Mouse (Mus musculus) limb, embryonic 11.5 days (tissue): ENCODE data around the gene Ildr1. TPM values are rescaled to one million over a fixed set of nuclear protein-coding genes. Genes with fewer than 3 reads are reported as not detected.

Experiments used
- ATAC-seq: fragments of 200-750 bp; cut with Nextera tagmentation; 2 replicates; pipeline ENCODE4 v1.8.0; 2017; ENCODE audit warnings: low read depth; ENCODE audit not compliant: insufficient number of reproducible peaks, low FRiP score, low TSS enrichment
- DNase-seq: peaks from one replicate; pipeline ENCODE4 v3.0.0-alpha.2; 2015; ENCODE audit warnings: low spot score
- H3K27ac ChIP-seq: fragments of 300-500 bp; sonication (generic); replicated peaks from 2 replicates; pipeline ENCODE4 v1.5.1; 2014; ENCODE audit warnings: low read depth, mild to moderate bottlenecking, low read length
- H3K27me3 ChIP-seq: fragments of 300-500 bp; sonication (generic); 2 replicates; pipeline ENCODE4 v1.6.1; 2014; ENCODE audit warnings: mild to moderate bottlenecking, low read length, mixed read lengths; ENCODE audit not compliant: control insufficient read depth, insufficient read depth
- H3K36me3 ChIP-seq: fragments of 300-500 bp; sonication (generic); 2 replicates; pipeline ENCODE4 v1.6.1; 2014; ENCODE audit warnings: mild to moderate bottlenecking, low read length, moderate library complexity, mixed read lengths; ENCODE audit not compliant: control insufficient read depth, insufficient read depth
- H3K4me1 ChIP-seq: fragments of 300-500 bp; sonication (generic); 2 replicates; pipeline ENCODE4 v1.6.1; 2014; ENCODE audit warnings: low read length, mixed read lengths; ENCODE audit not compliant: control insufficient read depth, insufficient read depth
- H3K4me2 ChIP-seq: fragments of 300-500 bp; sonication (generic); 2 replicates; pipeline ENCODE4 v1.6.1; 2014; ENCODE audit warnings: low read depth, mild to moderate bottlenecking, moderate library complexity; ENCODE audit not compliant: severe bottlenecking
- H3K4me3 ChIP-seq: fragments of 300-500 bp; sonication (generic); 2 replicates; pipeline ENCODE4 v1.5.1; 2014; ENCODE audit warnings: low read depth, low read length
- H3K9ac ChIP-seq: fragments of 300-500 bp; sonication (generic); 2 replicates; pipeline ENCODE4 v1.6.1; 2014; ENCODE audit warnings: mild to moderate bottlenecking, low read length
- H3K9me3 ChIP-seq: fragments of 300-500 bp; sonication (generic); 2 replicates; pipeline ENCODE4 v1.6.1; 2016; ENCODE audit warnings: low read length; ENCODE audit not compliant: control insufficient read depth
- WGBS: fragments of 180-500 bp; shearing (Covaris S2); extraction: QIAGEN DNeasy Blood & Tissue Kit; methylation state at CpG from one replicate; pipeline ENCODE4 v1.1.7; 2014; 5-methylcytosine and 5-hydroxymethylcytosine counted together
- polyA plus RNA-seq: library from polyadenylated mRNA; unstranded; fragments of >200 nt; fragmentation: Nextera tagmentation; extraction: Ambion mirVana; gene quantifications from 2 replicates; pipeline ENCODE4 v1.2.1, GENCODE M21; 2014

The Ildr1 gene
- polyA plus RNA-seq, 1 experiment from 2014 or later, result 0.47 TPM

DNA sequence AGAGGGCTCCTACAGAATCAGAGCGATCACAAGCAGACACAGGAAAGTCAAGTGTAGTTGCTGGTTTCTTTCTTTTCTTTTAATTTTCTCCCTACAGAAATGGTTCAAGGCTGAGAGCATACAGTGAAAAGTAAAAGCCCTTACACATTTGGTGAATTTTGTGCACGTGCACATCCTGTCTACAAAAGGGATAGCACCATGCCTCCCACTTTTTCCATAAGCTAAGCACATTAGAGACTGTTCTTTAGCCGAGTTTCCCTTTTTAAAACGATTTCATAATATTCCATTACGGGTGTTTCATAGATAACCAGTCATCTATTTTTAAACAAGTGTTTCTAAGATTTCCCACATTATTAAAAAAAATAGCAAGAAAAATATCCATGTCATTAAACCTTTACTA lies 30.3 kb upstream of the Ildr1 start:
- Histone ChIP-seq H3K27ac (no peak overlapping the region), H3K4me1 (no peaks in the 10 kb centered on the region), H3K36me3 (no peaks in the 10 kb centered on the region), H3K9me3 (no peaks in the 10 kb centered on the region), H3K4me2 (no peak overlapping the region), H3K27me3 (no peaks in the 10 kb centered on the region), H3K4me3 (no peak overlapping the region), H3K9ac (no peak overlapping the region)
- ATAC-seq (no peak), DNase-seq (no peak)
- WGBS, result 90% methylated on average over 5 of the region's 5 CpGs

DNA sequence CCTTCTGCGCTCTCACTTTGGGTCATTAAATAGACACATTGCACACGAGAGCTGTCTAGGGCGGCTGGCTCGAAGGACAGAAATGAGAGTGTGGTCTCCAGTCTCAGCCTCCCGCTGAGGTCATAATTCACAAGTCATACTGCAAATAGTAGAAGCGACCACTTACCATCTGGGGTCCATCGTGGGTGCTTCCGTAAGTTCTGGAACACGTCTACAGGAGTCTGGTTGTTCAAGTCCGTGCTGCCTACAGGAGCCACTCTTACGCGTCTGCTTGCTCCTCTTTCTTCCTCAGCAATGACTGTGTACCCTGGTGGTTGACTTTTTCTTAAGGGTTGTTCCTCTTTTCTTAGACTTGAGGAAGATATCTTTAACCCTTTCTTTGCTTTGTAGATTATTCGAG lies 28.0 kb upstream of the Ildr1 start, which contains the start of gene Cd86:
Gene Cd86 (minus strand): TSS at position 300 of the 400 bp plus-strand sequence.
- H3K9me3 ChIP-seq, result no peaks in the 10 kb centered on the region
- no peaks in the 10 kb centered on the region for H3K27me3 ChIP-seq
- H3K27ac ChIP-seq, result no peak within 1 kb of the TSS
- H3K36me3 ChIP-seq, result no peaks in the 10 kb centered on the region
- H3K4me1 ChIP-seq, result no peaks in the 10 kb centered on the region
- H3K4me3 ChIP-seq, result no peak within 1 kb of the TSS
- H3K9ac ChIP-seq, result no peak within 1 kb of the TSS
- no peak for DNase-seq
- 82% methylated on average over 13 of the region's 13 CpGs for WGBS
- no peak within 1 kb of the TSS for H3K4me2 ChIP-seq
- ATAC-seq, result no peak

DNA sequence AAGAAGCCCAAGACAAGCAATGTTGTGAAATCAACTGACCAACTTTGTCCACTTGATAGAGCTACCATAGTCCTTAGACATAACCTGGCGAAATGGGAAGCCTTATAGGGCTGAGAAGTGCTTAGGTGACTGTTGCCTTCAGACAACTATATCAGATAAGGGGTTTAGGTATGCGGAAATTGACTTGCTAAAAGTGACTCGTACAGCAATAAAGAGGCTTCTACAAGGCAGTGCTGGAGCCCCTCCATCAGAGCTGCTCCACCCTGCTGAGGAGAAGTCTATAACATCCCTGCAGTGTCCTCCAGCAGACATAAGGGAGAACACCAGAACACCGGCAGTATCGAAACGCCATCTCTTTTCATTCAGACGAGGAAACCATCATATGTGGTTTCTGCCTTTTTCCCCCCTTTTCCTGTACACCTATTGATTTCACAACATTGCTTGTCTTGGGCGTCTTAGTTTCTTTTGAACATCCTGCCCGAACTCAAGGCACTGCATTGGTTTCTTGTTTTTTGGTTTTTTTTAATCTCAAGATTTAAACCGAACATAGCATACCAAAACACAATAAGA lies 27.2 kb upstream of the Ildr1 start:
- H3K4me2 ChIP-seq, result no peak overlapping the region
- no peaks in the 10 kb centered on the region for H3K36me3 ChIP-seq
- H3K9ac ChIP-seq, result no peak overlapping the region
- ATAC-seq, result no peak
- no peak for DNase-seq
- H3K27me3 ChIP-seq, result no peaks in the 10 kb centered on the region
- H3K4me1 ChIP-seq, result no peaks in the 10 kb centered on the region
- WGBS, result 93% methylated on average over 10 of the region's 10 CpGs
- no peaks in the 10 kb centered on the region for H3K9me3 ChIP-seq
- H3K27ac ChIP-seq, result no peak overlapping the region
- no peak overlapping the region for H3K4me3 ChIP-seq

DNA sequence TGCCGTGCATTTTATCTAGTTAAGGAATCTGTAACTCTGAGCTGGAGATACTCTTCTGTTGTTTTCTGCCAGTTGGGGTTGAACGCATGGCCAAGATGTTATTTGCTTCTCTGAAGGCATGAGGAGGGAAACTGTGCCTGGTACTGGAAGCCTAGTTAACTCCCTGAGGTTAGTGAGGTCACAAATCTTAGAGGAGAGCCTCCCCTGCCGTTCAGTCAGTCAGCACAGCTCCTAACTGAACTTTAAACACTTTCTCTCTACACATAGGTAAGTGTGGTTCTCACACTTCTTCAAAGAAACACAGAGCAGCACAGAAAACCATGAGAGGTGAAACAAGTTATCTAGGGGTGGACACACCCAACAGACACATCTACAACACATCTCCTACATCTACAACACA lies 23.2 kb upstream of the Ildr1 start:
- Histone ChIP-seq H3K9ac (no peak overlapping the region), H3K27me3 (no peaks in the 10 kb centered on the region), H3K36me3 (no peaks in the 10 kb centered on the region), H3K9me3 (no peaks in the 10 kb centered on the region), H3K4me3 (no peak overlapping the region), H3K27ac (no peak overlapping the region), H3K4me2 (no peak overlapping the region), H3K4me1 (no peaks in the 10 kb centered on the region)
- 80% methylated on average over 3 of the region's 3 CpGs for WGBS
- ATAC-seq (no peak), DNase-seq (no peak)

DNA sequence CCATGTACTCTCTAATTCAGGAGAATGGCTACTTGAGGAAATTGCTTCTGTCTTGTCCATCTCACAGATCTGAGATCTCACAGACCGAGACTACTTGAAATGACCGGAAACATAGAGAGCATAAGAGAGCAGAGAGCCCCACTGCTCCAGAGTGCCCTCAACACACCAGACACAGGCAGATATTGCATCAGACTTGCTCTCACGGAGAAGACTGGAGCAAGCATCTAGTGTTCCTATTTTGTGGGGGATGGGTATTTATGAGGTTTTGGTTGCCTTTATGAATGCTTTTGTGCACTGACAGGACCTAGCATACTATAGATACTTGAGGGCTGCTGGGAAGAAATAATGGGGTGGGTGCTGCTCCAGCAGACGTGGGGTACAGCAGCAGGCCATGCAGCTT lies 20.6 kb upstream of the Ildr1 start:
- WGBS, result 82% methylated on average over 4 of the region's 4 CpGs
- no peak for ATAC-seq

DNA sequence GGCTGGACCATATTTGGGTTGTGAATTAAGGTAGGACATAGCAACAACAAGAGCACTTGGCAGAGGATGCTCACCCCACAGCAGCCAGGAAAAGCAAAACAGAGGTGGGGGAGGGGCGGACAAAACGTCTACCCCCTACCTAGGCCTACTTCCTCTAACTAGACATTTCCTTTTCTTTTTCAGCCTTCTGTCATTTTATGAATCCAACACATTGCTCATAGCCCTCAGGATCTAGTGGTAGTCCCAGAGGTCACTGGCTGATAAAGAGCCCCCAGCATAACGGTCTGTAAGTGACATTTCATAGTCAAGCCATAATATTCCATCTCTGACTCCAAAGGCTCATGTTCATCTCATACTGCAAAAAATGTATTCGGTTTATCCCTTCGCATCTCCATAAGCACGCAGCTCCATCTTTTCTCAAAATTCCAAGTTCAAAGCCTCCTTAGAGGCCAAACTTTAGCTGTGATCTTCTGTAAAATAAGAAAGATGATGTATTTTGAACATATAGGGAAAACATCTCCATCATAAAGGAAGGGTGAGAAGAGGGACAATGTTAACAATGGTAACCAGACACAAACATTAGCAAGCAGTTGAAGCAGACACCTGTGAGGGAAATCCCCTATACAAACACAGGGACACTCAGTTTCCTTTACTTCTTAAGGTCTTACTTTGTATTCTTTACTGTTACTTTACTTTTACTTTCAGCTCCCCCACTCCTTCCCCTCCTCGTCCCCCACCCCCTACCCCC lies 19.1 kb upstream of the Ildr1 start:
- DNase-seq, result no peak
- Histone ChIP-seq H3K4me1 (no peaks in the 10 kb centered on the region), H3K27me3 (no peaks in the 10 kb centered on the region), H3K36me3 (no peaks in the 10 kb centered on the region), H3K9me3 (no peaks in the 10 kb centered on the region), H3K4me2 (no peak overlapping the region), H3K9ac (no peak overlapping the region), H3K4me3 (no peak overlapping the region), H3K27ac (no peak overlapping the region)
- WGBS, result 71% methylated on average over 7 of the region's 7 CpGs
- ATAC-seq, result no peak

More for the DNA sequence above, 20.6 kb upstream of the Ildr1 start:
- H3K27ac ChIP-seq, result no peak overlapping the region
- no peaks in the 10 kb centered on the region for H3K9me3 ChIP-seq
- H3K4me1 ChIP-seq, result no peaks in the 10 kb centered on the region
- DNase-seq, result no peak
- no peak overlapping the region for H3K4me2 ChIP-seq
- no peaks in the 10 kb centered on the region for H3K36me3 ChIP-seq
- H3K9ac ChIP-seq, result no peak overlapping the region
- H3K4me3 ChIP-seq, result no peak overlapping the region
- H3K27me3 ChIP-seq, result no peaks in the 10 kb centered on the region

DNA sequence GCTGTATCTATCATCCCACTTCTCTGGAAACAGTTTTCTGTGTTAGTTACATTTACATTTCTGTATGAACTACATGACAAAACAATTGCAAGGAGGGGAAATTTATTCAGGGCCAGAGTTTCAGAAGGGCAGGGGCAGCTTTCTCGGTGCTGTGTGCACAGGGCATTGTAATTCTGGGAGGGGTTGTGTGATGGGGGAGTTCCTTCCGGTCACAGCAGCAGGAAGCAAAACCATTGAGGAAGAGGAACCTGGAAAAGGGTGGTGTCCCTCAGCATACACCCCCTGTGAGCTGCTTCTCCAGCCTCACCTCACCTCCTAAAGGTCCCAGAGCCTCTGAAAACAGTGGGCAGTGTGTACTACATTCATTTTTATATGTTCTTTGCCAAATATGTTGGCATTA lies 18.5 kb upstream of the Ildr1 start:
- Histone ChIP-seq H3K36me3 (no peaks in the 10 kb centered on the region), H3K9ac (no peak overlapping the region), H3K4me2 (no peak overlapping the region), H3K27ac (no peak overlapping the region), H3K4me1 (no peaks in the 10 kb centered on the region), H3K4me3 (no peak overlapping the region), H3K27me3 (no peaks in the 10 kb centered on the region), H3K9me3 (no peaks in the 10 kb centered on the region)
- DNase-seq (no peak), ATAC-seq (no peak)
- 64% methylated on average over 2 of the region's 2 CpGs for WGBS

DNA sequence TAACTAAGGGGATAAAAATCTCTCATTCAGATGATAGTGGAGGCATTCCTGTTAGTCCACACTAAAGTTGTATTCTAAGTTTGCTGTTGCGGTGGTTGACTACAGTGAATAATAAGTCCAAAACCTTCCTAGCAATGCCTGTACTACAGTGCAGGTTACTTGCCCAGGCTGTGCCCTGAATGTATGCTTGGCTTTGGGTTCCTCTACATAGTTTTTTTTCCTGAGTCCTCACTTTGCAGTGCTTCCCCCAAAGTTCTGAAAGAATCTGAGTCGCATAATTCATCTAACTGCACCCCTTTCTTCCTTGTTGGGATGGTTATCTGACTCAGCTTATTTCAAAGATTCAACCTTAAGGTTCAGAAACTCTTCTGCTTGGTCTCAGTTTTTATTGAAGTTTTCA lies 17.9 kb upstream of the Ildr1 start:
- no peak for ATAC-seq

More for the DNA sequence above, 17.9 kb upstream of the Ildr1 start:
- Histone ChIP-seq H3K36me3 (no peaks in the 10 kb centered on the region), H3K9me3 (no peaks in the 10 kb centered on the region), H3K27me3 (no peaks in the 10 kb centered on the region), H3K9ac (no peak overlapping the region), H3K4me1 (no peaks in the 10 kb centered on the region), H3K4me3 (no peak overlapping the region), H3K4me2 (no peak overlapping the region), H3K27ac (no peak overlapping the region)
- 87% methylated on average over 2 of the region's 2 CpGs for WGBS
- no peak for DNase-seq
